In the genomic region with DNA sequence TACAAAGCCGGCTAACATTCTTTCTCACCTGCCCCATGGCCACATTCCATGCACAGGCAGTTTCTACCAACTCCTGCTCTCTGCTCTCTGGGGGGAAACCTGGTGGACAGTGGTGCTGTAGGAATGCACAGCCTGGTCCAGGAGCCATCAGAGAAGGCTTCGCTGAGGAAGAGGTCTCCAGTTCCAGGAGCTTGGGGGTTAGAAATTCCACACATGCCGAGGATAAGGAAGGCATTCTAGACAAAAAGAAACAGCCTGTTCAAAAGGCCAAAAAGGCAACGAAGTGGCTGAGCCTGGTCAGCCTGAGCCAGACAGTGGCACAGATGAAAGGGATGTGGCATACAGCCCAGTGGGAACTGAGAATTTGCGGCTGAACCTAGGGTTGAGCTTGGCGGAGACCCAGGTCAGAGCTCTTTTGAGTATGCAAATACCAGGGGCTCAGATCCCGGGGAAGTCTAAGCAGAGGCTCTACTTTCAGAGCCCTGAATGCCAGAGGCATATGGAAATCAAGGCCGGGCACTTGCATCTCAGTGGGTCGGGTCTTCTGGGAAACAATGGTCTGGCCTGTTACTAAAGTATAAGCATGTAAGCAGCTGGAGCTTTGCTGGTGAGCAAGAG, we compare ENCODE assay signal across 10 mouse cellular contexts. TPM values are rescaled to one million over a fixed set of nuclear protein-coding genes. Genes with fewer than 3 reads are reported as not detected.
A peak's percentile ranks its signal among the peaks of the same experiment; 100 is the strongest.
DNase-seq lines count a peak whose midpoint lies in the region; ATAC-seq and TF ChIP-seq lines count a peak whose summit lies in the region.
"Had no signal": no experiment of that assay in that cellular context is flagged by ENCODE, and none has a peak within 500 bp of the region (broad histone marks: within the 10 kb centered on the region; RNA-seq: fewer than 3 reads in every experiment).

No protein-coding gene starts in this region.

- TF ChIP-seq POLR2A in brain, embryonic 14.5 days (IDR thresholded peaks at IDR 0.05; ENCODE audit: borderline replicate concordance, extremely low read depth, insufficient read depth, insufficient read length, poor library complexity, severe bottlenecking) = no peak

- DNase-seq in heart, adult 11 months = peak; percentile 93
- no peak for DNase-seq in heart, postnatal 25 days (ENCODE audit: low spot score)
- peak; percentile 65 for DNase-seq in 3134 (ENCODE audit: extremely low read depth, insufficient read length, low spot score)
- peak; percentile 87 for DNase-seq in brain, embryonic 14.5 days (ENCODE audit: low read depth)
- DNase-seq in heart, postnatal 14 days = peak; percentile 14 to 63
- no peak for DNase-seq in thymus, postnatal 36 days
- DNase-seq: liver, embryonic 13.5 days had no signal

- no peak for TF ChIP-seq CTCF in brain, embryonic 14.5 days (IDR thresholded peaks at IDR 0.05; ENCODE audit: borderline replicate concordance, extremely low read depth, insufficient read depth, insufficient read length)

- intact Hi-C loops in heart, postnatal 25 days (cut with DNase I) = no loop called here
- intact Hi-C loops in heart, postnatal 14 days (cut with DNase I) = no loop called here

- no peak overlapping the region for H3K4me2 ChIP-seq in midbrain, embryonic 12.5 days (replicated peaks)
- H3K4me2 ChIP-seq: liver, embryonic 13.5 days had no signal

- WGBS in midbrain, embryonic 12.5 days = 8% methylated on average over 9 of the region's 9 CpGs

- H3K27ac ChIP-seq in midbrain, embryonic 12.5 days (replicated peaks) = peak overlapping the region; percentile 35
- H3K27ac ChIP-seq: liver, embryonic 13.5 days had no signal

- H3K9me3 ChIP-seq in midbrain, embryonic 12.5 days = no peaks in the 10 kb centered on the region
- H3K9me3 ChIP-seq: liver, embryonic 13.5 days had no signal

- H3K4me1 ChIP-seq in midbrain, embryonic 12.5 days = peaks cover 9% of the 10 kb centered on the region
- H3K4me1 ChIP-seq: liver, embryonic 13.5 days had no signal

- ATAC-seq in midbrain, embryonic 12.5 days (ENCODE audit: low FRiP score, low read depth) = no peak
- ATAC-seq in inflammation-experienced regulatory T-cells, adult 6 months = no peak

- H3K4me3 ChIP-seq in midbrain, embryonic 12.5 days = no peak overlapping the region
- H3K4me3 ChIP-seq: liver, embryonic 13.5 days had no signal

- peaks cover 5% of the 10 kb centered on the region for H3K27me3 ChIP-seq in midbrain, embryonic 12.5 days

- H3K36me3 ChIP-seq in midbrain, embryonic 12.5 days = no peaks in the 10 kb centered on the region
- H3K36me3 ChIP-seq: liver, embryonic 13.5 days had no signal

- no peak overlapping the region for H3K9ac ChIP-seq in midbrain, embryonic 12.5 days (replicated peaks)
- H3K9ac ChIP-seq: liver, embryonic 13.5 days had no signal

RNA-seq across cellular contexts. Expression of a gene that starts 21.0 kb away (rescaled TPM):
- total RNA-seq in heart, postnatal 25 days (2021) = 10 to 100 TPM; 47.5 to 51.3 TPM
- 52.8 and 67.5 TPM in 2 replicates for polyA plus RNA-seq in brain, embryonic 14.5 days (2012; rRNA removed)
- total RNA-seq in heart, postnatal 14 days (2021) = 10 to 100 TPM; 51.4 to 57.0 TPM
- polyA plus RNA-seq in midbrain, embryonic 12.5 days (2016; fragmentation: Nextera tagmentation; extraction: Ambion mirVana) = 84.0 and 90.2 TPM in 2 replicates
- 10 to 100 TPM; 31.2 to 49.1 (median 47.2) TPM for polyA plus RNA-seq in inflammation-experienced regulatory T-cells, adult 6 months (2017; shearing (Covaris generic))

RNA-seq across cellular contexts. Expression of a gene that starts 31.8 kb away (rescaled TPM):
- total RNA-seq in heart, postnatal 25 days (2021) = 1 to 10 TPM; 1.1 to 1.4 TPM
- polyA plus RNA-seq in brain, embryonic 14.5 days (2012; rRNA removed) = 1.6 and 2.3 TPM in 2 replicates
- 1 to 10 TPM in 1 of 2 experiments, under 1 TPM in 1; 0.73 to 1.1 TPM for total RNA-seq in heart, postnatal 14 days (2021)
- 1.8 and 2.4 TPM in 2 replicates for polyA plus RNA-seq in midbrain, embryonic 12.5 days (2016; fragmentation: Nextera tagmentation; extraction: Ambion mirVana)
- polyA plus RNA-seq in inflammation-experienced regulatory T-cells, adult 6 months (2017; shearing (Covaris generic)) = 1 to 10 TPM in 1 of 3 experiments, under 1 TPM in 1, not detected in 1; 0.28 to 1.0 TPM
- total RNA-seq: MEL had no signal

Comparison
In these comparisons a context has a peak if more than half of its experiments do, and no peak if none do; other contexts are left out.
1. DNase-seq: peak in heart, adult 11 months (single experiment), 3134 (single experiment), brain, embryonic 14.5 days (single experiment) and heart, postnatal 14 days (2 of 2); none in heart, postnatal 25 days (single experiment) and thymus, postnatal 36 days (0 of 2).